Mouse (Mus musculus) T-helper 1 cell (primary cell): Measurements from ENCODE around the gene Olfr459.

Source experiments
- in situ Hi-C: fragments of 300-600 bp; cut with MboI, MseI; formaldehyde crosslinking; loops from one replicate; pipeline ENCODE4 v1.15.1; 2025; ENCODE audit warnings: high pct_unique_total_duplicates

Olfr459 gene

GRCm38 (mm10) chr6:41775077-41775476, at the start of gene Olfr459:
Gene Olfr459 (minus strand): TSS chr6:41775177.
- in situ Hi-C loops: no loop called here

- in situ Hi-C loops: no loop called here
Measured at GRCm38 (mm10) chr6:41824086-41824485, 49.1 kb upstream of the Olfr459 start.

GRCm38 (mm10) chr6:41786700-41787099, 11.7 kb upstream of the Olfr459 start:
- in situ Hi-C loops: no loop called here

DNA sequence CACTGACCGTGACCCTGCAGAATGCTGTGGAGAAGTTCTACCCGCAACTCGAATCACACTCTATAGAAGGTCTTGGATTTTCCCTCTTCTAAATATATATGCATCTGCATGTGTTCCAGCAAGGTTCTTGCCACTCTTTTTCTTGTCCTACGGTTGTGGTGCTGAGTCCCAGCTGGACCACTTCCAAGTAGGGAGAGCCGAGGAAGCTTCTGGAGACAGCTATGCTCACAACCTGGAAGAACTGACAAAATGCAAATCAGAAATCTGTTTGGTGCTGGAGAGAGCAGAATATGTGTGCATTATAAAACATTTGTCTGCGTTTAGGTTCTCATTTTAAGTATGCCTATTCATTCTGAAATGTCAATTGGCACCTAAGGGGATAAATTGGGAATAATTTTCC, 744 bp upstream of the Olfr459 start:
- in situ Hi-C loops: no loop called here

GRCm38 (mm10) chr6:41769872-41770271, 5.1 kb downstream of the Olfr459 start:
- in situ Hi-C loops: no loop called here

DNA sequence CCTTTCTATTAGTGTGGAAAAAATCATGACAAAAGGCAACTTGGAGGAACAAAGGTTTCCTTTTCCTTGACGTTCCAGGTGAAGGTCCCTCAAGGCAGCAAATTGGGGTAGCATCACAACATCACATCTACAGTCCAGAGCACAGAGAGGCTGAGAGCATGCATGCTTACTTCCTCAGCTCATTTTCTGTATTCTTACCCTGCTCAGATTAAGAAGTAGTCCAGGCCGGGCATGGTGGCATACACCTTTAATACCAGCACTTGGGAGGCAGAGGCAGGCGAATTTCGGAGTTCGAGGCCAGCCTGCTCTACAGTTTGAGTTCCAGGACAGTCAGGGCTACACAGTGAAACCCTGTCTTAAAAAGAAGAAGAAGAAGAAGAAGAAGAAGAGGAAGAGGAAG, 10.7 kb downstream of the Olfr459 start:
- in situ Hi-C loops: no loop called here

- in situ Hi-C loops: no loop called here
Measured at GRCm38 (mm10) chr6:41762370-41762757, 12.6 kb downstream of the Olfr459 start.

DNA sequence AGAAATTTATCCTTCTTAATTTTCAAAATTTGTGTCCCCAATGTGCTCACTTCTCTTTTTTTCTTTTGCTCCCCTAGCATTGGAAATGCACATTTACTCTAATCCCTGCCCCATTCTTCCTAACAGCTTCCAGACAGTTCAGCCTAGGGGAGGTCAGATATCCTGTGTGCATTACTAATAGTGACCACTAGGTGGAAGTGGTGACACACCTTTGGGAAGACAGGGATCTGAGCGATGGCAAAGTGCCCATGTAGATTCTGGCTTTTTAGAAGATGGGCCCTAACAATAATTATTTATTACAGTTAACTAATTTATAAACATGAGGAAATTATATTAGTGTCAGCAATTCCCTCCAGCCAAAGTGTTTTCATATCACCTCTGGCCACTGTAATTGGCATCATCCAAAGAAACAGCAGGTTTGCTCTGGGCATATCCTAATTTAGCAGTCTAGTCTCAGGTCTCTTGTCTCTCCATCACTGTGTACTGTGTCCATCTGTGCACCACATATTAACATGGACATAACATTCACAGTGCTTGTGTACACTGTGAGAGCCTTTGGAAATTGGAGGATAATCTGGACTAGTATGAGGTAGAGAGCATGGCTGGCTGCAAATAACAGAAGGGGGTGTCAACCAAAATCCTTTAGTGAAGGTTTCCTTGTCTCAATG, 13.1 kb downstream of the Olfr459 start:
- in situ Hi-C loops: no loop called here

DNA sequence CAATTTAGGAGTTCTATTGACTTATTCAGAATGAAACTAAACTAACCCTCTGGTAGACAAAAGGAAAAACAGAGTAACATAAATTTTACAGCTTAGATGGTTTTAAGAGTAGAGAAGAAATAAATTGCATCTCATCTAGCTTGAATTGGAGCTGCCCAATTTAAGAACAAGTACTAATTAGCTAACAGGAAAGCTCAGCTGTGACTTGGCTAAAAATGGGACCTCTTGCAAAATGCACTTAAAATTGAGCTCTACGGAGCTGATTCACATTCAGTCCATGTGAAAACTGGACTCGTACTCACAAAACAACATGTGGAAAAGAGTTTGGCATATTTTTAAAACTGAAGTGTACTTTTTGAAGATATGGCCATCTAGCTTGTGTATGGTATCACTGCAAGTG, 15.4 kb downstream of the Olfr459 start:
- in situ Hi-C loops: no loop called here

DNA sequence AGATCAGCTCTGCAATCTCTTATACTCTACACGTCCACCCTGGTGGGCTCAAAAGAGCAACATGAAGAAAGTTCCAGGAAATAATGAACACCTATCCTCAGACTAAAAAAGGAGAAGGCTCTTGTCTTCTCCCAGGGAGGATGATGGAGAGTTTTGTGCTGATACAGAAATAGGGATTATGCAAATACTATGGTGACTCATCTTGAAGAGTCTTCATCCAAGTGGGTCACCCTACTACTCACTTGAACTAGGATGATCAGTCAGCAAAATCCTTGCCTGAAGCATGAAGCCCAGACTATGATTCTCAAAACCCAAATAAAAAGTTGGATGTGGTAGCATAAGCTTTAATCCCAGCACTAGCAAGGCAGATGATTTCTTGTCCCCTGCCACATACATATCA, 16.6 kb downstream of the Olfr459 start:
- in situ Hi-C loops: no loop called here

DNA sequence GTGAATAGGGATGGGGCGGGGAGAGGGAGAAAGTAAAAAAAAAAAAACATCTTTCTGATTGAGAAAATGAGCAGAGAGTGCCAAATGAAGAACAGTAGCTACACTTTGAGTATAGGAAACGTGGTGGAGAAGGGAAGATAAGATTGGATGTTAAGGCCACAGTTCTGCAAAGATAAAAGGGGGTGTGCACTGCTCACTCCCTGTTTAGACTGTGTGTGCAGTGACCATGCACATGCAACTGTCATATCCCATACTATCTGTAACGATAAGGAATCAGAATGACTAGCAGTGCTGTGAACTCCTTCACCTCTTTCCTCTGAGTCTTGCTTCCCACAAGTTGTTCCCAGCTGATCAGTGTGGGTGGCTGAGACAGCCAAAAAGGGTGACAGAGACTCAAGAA, 17.8 kb downstream of the Olfr459 start:
- in situ Hi-C loops: no loop called here

DNA sequence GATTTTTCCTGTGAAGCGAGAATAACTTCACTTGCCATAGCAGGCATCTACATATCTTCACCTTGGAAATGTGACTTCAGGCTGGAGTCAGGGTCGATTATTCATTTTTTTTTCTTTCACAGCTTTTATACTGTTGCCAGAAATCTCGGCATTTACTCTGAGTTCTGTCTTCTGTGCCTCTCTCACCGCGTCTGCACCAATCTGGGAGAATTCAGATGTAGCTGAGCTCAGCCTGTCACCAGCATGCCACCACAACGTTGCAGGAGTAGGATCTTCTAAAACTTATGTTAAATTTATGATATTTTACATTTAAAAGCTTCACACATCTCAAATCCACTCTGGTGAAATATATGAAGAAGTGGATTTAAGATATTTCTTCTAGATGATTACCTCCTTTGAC, 20.4 kb downstream of the Olfr459 start:
- in situ Hi-C loops: no loop called here

- in situ Hi-C loops: no loop called here
Measured at GRCm38 (mm10) chr6:41744664-41745392, 30.1 kb downstream of the Olfr459 start.

DNA sequence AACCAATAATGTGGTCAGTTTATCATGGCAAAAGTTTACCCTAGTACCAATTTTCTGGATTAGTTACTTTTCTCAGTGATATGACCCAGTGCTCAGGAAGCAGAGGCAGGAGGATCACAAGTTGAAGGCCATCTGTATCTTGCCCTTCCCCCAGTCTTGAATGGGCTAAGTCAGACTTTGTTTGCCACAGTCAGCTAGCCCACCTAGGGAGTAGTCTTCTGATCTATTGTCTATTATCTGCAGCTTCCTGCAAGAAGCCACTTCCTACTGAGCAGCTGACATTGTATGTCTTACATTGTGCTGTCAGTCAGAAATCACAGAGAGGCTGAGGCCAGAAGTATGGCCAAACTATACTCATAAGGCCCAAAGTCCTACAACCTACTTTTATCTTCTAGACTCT, 33.9 kb downstream of the Olfr459 start:
- in situ Hi-C loops: no loop called here

DNA sequence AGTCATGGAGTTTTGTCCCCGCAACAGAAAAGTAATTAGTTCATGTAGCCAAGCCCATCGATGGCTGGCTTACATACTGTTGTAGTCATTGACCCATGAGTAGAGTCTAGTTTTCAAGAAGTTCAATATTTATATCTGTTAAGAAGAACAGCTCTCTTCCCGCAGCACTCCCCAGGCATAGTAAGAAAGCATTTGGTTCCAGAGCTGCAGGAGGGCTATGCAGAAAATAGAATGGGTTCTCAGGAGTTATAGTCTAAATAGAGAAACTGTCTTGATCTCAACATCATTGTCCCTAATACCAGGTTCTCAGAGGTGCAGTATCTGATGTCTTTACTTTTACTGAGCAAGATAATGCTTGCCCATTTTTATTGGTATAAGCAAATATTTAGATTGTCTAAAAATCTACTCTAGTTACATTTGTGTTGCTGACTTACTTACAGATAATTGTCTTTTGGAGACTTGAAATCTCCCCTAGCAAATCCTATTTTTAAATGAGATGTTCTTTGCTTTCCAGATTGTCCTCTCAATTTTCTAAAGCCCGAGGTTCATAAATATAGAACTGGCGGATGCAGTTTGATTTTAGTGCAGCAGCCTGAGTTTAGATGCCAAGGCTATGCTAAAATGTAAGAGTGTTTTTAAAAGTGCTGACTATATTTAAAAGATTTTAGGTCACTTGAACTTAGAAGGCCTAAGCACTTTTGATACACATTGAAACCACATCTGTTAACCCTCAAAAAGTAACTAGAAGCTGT, 40.1 kb downstream of the Olfr459 start:
- in situ Hi-C loops: no loop called here

DNA sequence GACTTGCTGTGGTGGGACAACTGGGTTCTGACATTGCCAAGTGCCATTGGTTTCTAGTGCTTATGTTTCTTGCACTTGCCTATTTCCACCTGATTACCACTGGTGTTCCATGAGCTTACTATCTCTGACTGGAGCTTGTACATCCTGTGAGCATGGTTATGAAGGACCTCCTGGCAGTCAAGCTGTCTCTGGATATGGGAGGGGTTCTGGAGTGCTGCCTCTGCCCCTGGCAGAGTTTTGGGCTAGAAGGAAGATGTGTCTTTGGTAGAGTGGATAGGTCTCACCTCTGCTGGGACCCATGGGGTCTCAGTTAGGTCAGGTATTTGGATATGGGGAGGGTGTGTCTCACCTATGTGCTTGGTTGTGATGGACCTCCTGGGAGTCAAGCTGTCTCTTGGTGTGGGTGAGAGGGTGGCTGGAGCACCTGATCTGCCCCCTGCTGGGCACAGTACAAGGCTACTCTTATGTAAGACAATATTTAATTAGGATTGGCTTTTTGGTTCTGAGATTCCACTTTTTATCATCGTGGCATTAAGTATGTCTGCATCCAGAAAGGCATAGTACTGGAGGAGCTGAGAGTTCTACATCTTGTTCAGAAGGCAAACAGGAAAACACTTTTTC, 46.9 kb downstream of the Olfr459 start:
- in situ Hi-C loops: no loop called here

DNA sequence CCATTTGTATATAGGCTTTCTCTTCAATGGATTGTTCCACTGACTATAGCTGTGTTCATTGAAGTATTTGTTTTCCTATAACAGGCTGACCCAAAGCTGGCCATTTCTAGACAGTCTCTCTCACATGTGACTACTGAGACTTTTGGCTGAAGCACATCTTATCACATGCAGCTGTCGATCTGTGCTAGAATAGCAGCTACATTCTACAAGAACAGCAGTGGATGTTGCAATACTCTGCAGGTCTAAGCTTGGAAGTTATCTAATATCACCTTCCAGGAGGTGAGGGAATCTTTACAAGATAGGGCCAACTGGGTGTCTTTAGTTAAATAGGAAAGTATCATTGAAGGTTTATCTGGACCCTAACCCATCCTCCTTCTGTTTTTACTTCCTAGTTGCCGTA, 53.5 kb downstream of the Olfr459 start:
- in situ Hi-C loops: no loop called here
